Mouse (Mus musculus): Measurements from ENCODE around the gene Vars2.

Gene Vars2

GRCm38 (mm10) chr17:35617127-35617526 is 50.3 kb downstream of the Vars2 start:
- DNase-seq: no peak
